Mouse (Mus musculus) urinary bladder, postnatal 14 days (tissue): ENCODE results near the gene Prkd3.
A peak's percentile ranks its signal among the peaks of the same experiment; 100 is the strongest.

Experiments used
- DNase-seq: peaks from one replicate; pipeline ENCODE4 v3.0.0; 2021; ENCODE audit warnings: low spot score

The Prkd3 gene

DNA sequence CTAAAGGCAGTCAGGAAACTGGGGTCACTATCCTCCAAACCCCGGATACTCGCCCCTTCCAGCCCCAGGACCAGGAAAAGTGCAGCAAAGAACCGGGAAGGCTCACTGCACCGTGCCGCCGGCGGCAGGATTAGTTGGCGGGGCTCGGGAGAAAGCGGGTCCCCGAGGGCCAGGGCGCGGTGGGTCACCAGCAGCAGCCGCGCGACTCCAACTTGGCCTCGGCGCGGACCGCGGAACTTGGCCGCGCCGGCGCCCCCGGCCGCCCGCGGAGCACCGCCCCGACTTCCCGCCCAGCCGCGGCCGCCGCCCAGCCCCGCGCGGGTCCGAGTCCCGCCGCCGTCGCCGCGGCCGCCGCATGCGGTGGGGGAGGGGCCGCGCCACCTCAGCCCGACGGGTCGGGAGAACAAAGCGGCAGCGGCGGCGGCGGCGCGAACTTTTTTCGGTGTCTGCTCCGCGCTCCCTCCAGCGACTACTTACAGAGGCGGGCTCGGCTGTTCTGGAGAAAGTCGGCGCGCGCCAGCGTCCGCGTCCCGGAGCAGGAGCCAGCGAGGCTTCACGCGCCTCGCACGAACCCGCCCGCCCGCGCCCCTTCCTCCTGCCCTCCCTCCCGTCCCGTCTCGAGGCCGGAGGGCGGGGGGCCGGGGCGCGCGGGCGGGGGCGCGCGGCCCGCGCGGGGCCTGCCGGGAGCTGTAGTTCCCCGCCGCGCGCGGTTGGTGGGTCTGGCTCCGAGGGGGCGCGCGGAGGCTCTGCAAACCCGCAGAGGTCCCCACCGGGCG lies at the start of gene Prkd3:
TSS of gene Prkd3 (minus strand) at position 609 of the 776 bp plus-strand sequence.
- DNase-seq: peak; percentile 65

DNA sequence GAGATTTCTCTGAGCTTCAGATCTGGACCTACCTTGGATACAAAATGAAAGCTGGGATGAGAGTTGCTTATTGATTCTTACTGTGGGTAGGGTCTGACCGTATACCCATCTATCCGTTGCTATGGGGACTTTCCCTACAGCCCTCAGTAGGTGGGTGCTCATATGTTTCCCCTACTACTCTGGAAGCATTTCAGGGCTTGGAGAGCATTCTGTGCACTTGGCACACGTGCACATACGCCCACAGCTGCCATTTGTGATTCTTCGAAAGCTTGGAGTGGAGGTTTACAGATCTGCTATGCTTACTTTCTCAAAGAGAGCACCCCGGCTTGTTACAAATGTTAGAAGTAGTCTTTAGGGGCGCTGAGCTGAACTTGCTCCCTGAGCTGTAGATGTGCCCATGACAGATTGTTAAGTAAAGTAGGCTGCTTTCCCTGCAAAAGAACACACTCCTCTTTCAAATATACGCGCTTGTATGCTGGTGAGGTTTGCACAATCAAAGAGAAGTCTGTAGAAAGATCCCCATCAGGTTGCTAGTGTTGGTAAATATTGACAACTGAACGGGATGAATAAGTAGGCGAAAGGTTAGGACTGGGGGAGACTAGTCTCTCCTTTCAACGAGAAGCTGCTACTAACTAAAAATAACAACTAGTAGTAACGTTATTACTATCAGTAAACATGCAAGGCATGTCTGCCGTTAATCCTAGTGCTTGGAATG lies 49.3 kb upstream of the Prkd3 start:
- DNase-seq: no peak

DNA sequence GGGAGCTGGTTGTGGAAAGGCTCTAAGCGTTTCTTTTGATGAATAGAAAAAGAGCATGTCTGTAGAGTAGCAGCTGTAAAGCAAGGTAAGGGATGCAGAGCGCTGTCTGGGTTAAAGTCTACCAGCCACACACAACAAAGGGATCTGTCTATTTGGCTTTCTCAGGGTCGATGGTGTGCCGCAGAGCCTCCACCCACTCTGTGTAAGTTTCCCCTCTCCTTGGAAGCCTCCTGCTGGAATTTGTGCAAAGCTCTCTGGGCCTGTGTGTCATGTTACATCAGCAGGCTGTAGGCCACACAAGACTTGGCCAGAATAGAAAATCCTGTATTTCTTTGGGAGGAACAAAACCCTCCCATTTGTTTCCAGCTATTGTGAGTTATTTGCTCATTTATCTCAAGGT lies 48.4 kb upstream of the Prkd3 start:
- peak; percentile 20 for DNase-seq

- no peak for DNase-seq
These were observed 48.0 kb upstream of the Prkd3 start for GRCm38 (mm10) chr17:79068581-79068980.

- DNase-seq: no peak
These were observed 43.6 kb upstream of the Prkd3 start for GRCm38 (mm10) chr17:79064250-79064649.

DNA sequence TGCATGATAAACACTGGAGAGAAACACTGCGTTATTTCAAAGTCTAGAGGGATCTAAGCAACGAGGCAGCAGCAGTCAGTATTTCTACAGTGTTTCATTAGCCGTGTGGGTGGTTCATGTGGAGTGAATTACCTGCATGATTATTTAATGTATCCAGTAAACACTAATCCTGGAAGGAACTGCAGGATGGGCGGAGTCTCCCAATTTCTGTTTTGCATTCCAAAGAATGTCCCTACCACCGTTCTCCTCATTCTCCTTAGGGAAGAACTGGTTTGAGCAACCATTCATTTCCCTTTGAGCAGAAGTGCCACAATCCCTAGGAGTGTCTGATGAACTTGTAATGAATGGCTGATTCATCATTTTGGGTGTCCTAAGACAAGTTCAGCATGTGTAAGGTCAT lies 39.6 kb upstream of the Prkd3 start:
- DNase-seq: no peak

GRCm38 (mm10) chr17:79058271-79058670 lies 37.7 kb upstream of the Prkd3 start:
- no peak for DNase-seq

DNA sequence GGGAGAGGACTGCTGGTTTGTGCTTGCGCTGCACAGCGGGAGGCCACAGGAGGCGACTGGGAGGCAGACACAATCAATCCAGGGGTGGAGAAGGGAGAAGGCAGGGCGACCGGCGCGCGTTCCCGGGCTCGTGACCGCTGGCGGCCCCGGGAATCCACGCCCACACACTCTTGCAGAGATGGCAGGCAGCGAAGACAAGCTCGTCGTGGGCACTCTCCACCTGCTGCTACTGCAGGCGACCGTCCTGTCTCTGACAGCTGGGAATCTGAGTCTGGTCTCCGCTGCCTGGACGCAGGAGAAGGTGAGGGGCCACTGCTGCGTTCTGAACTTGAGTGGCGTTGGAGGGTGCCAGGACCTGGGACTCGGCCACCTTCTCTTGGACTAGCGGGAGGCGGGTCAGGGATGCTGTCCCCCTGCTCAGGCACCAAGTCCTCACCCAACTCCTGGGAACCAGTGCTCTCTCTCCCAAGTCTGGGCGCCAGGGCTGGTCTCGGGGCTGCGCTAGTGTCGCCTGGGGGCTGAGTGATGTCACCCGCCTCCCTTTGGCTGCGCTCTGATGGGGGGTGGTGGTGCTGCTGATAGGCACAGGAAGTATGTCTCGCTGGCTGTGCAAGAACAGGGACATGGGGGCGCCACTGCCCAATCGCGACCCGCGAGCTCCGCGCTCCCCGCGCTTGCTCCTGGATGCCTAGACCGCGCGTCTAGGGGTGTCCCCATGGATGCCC lies 31.6 kb upstream of the Prkd3 start:
- DNase-seq: peak; percentile 60

- no peak for DNase-seq
These were observed 31.0 kb upstream of the Prkd3 start, which contains the start of gene Qpct for GRCm38 (mm10) chr17:79051606-79052005. Gene Qpct (plus strand): TSS chr17:79051906.

- DNase-seq: no peak
These were observed 23.1 kb upstream of the Prkd3 start for GRCm38 (mm10) chr17:79043705-79044104.

DNA sequence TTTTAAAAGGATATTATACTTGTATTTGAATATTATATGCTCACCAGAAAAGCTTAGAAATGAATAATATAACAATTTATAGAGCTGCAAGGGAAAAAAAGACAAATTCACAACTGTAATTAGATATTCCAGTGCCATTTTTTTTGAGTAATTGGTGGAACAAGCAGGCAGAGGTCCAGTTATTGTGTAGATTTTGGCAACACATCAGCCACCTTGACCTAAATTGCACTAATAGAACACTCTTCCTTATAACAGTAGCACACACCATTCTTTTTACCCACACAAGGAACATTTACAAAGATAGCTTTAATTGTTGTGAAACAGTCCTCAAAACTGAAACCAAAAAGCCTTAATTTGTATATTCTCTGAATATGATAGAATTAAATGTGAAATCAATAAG lies 19.0 kb upstream of the Prkd3 start:
- DNase-seq: no peak

DNA sequence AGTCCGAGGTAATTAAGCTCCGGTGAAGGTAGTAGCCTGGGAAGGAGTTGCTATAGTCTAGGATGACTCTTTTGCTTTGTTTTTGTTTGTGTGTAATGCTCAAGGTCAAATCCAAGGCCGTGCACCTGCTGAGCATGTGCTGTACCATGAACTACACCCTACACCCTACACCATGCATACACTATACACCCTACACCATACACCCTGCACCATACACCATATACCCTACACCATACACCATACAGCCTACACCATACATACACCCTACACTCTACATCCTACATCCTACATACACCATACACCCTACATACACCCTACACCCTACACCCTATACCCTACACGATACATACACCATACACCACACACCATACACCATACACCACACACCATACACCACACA lies 12.2 kb upstream of the Prkd3 start:
- DNase-seq: no peak

- no peak for DNase-seq
These were observed 11.0 kb upstream of the Prkd3 start for GRCm38 (mm10) chr17:79031569-79031968.

GRCm38 (mm10) chr17:79029226-79029625 lies 8.6 kb upstream of the Prkd3 start:
- no peak for DNase-seq

DNA sequence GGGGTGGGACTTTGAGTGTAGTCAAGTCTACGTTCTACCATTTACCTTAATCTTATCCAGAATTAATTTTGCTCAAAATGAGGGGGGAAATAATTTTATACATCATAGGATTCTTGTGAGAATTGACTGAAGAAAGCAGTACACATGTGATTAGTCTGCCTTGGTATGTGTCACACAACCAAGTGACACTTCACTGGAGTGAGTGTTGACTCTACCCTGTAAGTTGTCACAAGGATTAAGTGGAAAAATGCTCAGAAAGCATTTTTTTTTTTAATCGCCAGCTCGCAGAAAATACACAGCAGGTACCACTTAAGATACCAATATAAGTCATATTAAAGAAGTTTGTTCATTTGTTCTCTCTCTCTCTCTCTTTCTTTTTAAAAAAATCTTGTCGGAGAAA lies 3.9 kb upstream of the Prkd3 start:
- no peak for DNase-seq

DNA sequence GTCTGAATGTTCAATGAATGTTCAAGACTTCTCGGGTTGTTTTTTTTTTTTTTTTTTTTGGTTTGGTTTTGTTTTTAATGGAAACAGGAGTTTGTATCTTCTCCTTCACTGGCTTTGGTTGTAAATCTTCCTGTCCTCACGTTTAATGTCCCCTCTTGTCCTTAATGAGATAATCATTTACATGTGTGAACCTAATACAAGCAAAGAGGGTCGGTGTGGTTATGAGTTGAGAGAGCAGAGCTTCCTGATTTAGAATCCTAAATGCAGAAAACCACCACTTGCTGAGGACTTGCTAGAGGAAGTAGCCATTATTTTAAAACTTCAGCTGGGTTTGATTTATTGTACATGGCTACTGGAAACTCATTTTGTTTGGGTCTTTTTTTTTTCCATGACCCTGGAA lies 2.1 kb upstream of the Prkd3 start:
- no peak for DNase-seq

DNA sequence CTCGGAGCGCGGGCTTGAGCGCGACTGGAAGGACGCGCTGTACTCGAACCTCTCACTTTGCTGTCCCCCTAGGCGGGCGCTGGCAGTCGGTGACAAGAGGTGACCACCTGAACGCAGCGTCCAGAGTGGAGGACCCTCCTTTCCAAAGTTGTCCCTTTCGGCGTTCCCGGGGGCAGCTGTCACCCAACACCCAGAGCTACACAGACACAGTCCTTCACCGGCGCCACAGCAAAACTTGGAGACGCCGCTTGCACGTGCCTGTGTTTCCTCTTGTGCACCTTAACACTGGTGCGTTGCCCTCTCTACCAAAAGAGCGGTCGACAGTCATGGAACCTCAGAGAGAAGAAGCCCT lies 344 bp upstream of the Prkd3 start:
- no peak for DNase-seq

- DNase-seq: no peak
These were observed 849 bp downstream of the Prkd3 start for GRCm38 (mm10) chr17:79019726-79020207.

- DNase-seq: no peak
These were observed 2.2 kb downstream of the Prkd3 start for GRCm38 (mm10) chr17:79018422-79018821.

- no peak for DNase-seq
These were observed 4.8 kb downstream of the Prkd3 start for GRCm38 (mm10) chr17:79015831-79016230.

DNA sequence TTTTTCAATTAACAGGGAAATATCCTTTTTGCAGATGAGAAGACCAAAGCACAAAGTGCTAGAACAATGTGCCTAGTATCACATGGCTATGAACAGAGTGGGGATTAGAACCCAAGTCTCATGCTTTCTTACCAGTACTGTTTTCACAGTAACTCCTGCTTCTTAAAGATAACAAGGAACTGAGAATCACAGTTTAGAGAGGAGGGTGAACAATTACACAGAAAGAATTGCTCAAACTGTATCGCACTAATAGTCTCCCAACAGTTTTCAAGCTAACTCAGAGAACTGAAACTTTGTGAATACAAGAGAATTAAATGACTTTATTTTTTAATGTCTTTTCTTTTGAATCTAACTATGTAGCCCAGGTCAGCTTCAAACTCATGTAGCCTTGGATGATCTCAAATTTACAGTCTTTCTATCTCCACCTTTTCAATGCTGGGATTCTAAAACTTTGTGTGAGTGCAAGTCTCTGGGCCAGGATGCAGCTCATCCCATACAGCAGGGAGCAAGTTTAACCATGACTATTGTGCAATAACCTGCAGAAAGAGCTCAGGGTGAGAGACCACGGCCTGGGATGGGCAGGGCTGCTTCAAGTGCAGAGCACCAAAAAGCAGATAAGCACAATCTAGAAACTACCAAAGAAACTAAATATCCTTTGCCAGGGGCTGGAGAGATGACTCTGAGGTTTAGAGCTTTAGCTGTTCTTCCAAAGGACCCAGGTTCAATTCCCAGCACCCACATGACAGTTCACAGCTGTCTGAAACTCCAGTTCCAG lies 5.5 kb downstream of the Prkd3 start:
- DNase-seq: no peak

GRCm38 (mm10) chr17:79013625-79014024 lies 7.0 kb downstream of the Prkd3 start:
- DNase-seq: no peak
